Mouse (Mus musculus) midbrain, postnatal 0 days (tissue): ENCODE results near the gene Pate2. TPM values are rescaled to one million over a fixed set of nuclear protein-coding genes. Genes with fewer than 3 reads are reported as not detected.
A peak's percentile ranks its signal among the peaks of the same experiment; 100 is the strongest.

Experiments used
- ATAC-seq: fragments of 200-750 bp; cut with Nextera tagmentation; 2 replicates; pipeline ENCODE4 v1.8.0; 2017; ENCODE audit warnings: moderate number of reproducible peaks, mild to moderate bottlenecking, moderate TSS enrichment, moderate library complexity; ENCODE audit not compliant: low FRiP score
- DNase-seq: peaks from one replicate; pipeline ENCODE4 v3.0.0-alpha.2; 2015; ENCODE audit warnings: low spot score
- H3K27ac ChIP-seq: fragments of 300-500 bp; sonication (generic); 2 replicates; pipeline ENCODE4 v1.5.1; 2014; ENCODE audit warnings: low read depth, mild to moderate bottlenecking, low read length, mixed read lengths
- H3K27me3 ChIP-seq: fragments of 300-500 bp; sonication (generic); 2 replicates; pipeline ENCODE4 v1.6.1; 2014; ENCODE audit warnings: low read length, control low read depth, mixed read lengths; ENCODE audit not compliant: insufficient read depth
- H3K36me3 ChIP-seq: fragments of 300-500 bp; sonication (generic); 2 replicates; pipeline ENCODE4 v1.6.1; 2014; ENCODE audit warnings: low read length, control low read depth, mixed read lengths; ENCODE audit not compliant: insufficient read depth
- H3K4me1 ChIP-seq: fragments of 300-500 bp; sonication (generic); 2 replicates; pipeline ENCODE4 v1.6.1; 2014; ENCODE audit warnings: mild to moderate bottlenecking, control low read depth, antibody characterized with exemption, low read length, mixed read lengths; ENCODE audit not compliant: insufficient read depth
- H3K4me2 ChIP-seq: fragments of 300-500 bp; sonication (generic); 2 replicates; pipeline ENCODE4 v1.6.1; 2014; ENCODE audit warnings: low read depth, mild to moderate bottlenecking, low read length, mixed read lengths; ENCODE audit not compliant: poor library complexity, severe bottlenecking
- H3K4me3 ChIP-seq: fragments of 300-500 bp; sonication (generic); 2 replicates; pipeline ENCODE4 v1.5.1; 2014; ENCODE audit warnings: low read depth, mild to moderate bottlenecking, low read length, moderate library complexity
- H3K9ac ChIP-seq: fragments of 300-500 bp; sonication (generic); replicated peaks from 2 replicates; pipeline ENCODE4 v1.6.1; 2014; ENCODE audit warnings: mild to moderate bottlenecking, low read length, moderate library complexity, mixed read lengths; ENCODE audit not compliant: poor library complexity, severe bottlenecking
- H3K9me3 ChIP-seq: fragments of 300-500 bp; sonication (generic); 2 replicates; pipeline ENCODE4 v1.6.1; 2016; ENCODE audit warnings: low read length, control low read depth
- CTCF ChIP-seq: IDR thresholded peaks from 2 replicates; pipeline ENCODE4 v1.5.1; 2016; ENCODE audit warnings: antibody characterized with exemption, mild to moderate bottlenecking
- WGBS: fragments of 180-500 bp; shearing (Covaris S2); extraction: QIAGEN DNeasy Blood & Tissue Kit; methylation state at CpG from one replicate; pipeline ENCODE4 v1.1.7; 2014; 5-methylcytosine and 5-hydroxymethylcytosine counted together
- polyA plus RNA-seq: library from polyadenylated mRNA; unstranded; fragments of >200 nt; fragmentation: Nextera tagmentation; extraction: Ambion mirVana; gene quantifications from 2 replicates; pipeline ENCODE4 v1.2.1, GENCODE M21; 2015
- total RNA-seq: library from RNA; depleted of rRNA; stranded (reverse); fragments of >200 nt; gene quantifications from 2 replicates; pipeline ENCODE4 v1.2.3, GENCODE M21; 2014

The Pate2 gene
- total and polyA plus RNA-seq, 2 experiments from 2014 or later: 0.33 to 0.54 TPM

DNA sequence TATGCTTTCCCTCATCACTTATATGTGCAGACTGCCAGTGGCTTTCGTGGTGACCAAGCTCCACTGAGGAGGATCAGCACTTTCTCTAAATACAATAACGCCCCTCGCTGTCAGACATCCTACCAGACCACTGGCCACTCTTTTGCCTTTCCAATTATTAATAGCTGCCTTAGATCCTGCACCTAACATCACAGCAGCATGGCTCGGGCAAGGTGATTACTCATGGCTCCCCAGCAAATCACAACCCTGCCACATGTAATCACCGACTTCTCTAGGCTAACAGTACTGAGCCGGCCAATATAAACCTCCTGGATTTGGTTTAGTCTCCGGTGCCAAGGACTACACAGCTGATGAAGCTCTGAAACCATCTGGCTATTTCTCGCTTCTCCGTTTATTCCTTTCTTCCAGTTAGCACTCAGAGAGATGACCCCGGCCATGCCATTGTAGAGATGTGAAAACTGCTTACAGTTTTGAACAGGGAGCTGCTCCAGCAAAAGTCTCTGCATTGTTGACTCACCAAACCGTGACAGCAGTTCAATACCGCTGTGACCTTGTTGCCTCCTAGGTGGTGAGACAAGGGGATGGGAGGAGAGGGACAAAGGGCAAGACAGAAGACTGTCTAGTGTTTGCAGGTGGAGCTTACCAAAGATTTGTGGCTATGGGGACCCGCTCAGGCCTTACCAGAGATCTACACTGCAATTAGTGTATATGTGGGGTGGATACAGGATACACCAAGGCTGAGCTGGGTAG is 30.9 kb upstream of the Pate2 start:
- Histone ChIP-seq H3K4me3 (no peak overlapping the region), H3K9ac (no peak overlapping the region), H3K36me3 (peaks cover 18% of the 10 kb centered on the region), H3K4me2 (no peak overlapping the region), H3K27me3 (no peaks in the 10 kb centered on the region), H3K27ac (no peak overlapping the region), H3K4me1 (no peaks in the 10 kb centered on the region), H3K9me3 (no peaks in the 10 kb centered on the region)
- TF ChIP-seq CTCF: no peak
- ATAC-seq (no peak), DNase-seq (no peak)
- 76% methylated on average over 13 of the region's 13 CpGs for WGBS

DNA sequence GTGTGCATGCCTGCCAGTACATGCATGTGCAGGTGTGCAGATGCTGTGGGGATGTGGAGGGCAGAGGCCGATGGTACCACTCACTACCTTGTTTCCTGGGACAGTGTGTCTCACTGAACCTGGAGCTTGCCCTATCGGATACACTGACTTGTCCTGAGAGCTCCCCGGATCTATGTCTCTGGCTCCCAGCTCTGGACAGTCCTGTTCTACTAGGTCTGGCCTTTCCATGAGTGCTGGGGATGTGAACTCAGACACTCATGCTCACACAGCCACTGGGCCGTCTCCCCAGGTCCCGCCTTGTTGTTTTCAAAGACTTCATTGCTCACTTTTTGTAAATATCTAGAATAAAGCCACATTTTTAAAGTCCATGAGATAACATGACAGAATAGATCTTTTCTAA is 29.1 kb upstream of the Pate2 start:
- peaks cover 36% of the 10 kb centered on the region for H3K36me3 ChIP-seq
- no peaks in the 10 kb centered on the region for H3K9me3 ChIP-seq
- TF ChIP-seq CTCF: no peak
- no peak overlapping the region for H3K27ac ChIP-seq
- no peak overlapping the region for H3K4me3 ChIP-seq
- H3K4me1 ChIP-seq: no peaks in the 10 kb centered on the region
- no peak overlapping the region for H3K9ac ChIP-seq
- WGBS: 89% methylated on average over 5 of the region's 5 CpGs
- ATAC-seq (no peak), DNase-seq (no peak)
- no peak overlapping the region for H3K4me2 ChIP-seq
- no peaks in the 10 kb centered on the region for H3K27me3 ChIP-seq

DNA sequence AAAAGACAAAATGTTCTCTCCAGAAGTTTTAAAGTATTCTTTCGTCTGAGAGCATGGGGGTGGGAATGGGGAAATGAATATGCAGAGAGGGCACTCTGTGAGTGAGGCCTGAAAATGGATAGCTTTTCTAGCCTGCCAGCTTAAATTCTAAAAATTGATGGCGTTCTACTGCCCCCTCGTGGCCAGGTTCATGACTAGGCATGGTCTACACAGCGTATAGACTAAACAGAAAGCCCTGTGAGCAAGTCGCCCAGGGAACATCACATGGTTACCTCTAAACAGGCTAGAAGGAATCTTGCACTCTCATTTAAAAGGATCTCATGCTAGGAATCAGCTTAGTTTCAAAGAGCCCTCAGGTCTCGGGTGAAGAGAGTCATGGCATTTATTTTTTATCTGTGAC is 28.6 kb upstream of the Pate2 start:
- no peaks in the 10 kb centered on the region for H3K27me3 ChIP-seq
- 6% methylated on average over 6 of the region's 6 CpGs for whole genome bisulfite sequencing
- H3K4me1 ChIP-seq: no peaks in the 10 kb centered on the region
- no peak overlapping the region for H3K4me3 ChIP-seq
- H3K27ac ChIP-seq: no peak overlapping the region
- no peak overlapping the region for H3K4me2 ChIP-seq
- TF ChIP-seq CTCF: peak; percentile 87
- ATAC-seq (peak; percentile 68), DNase-seq (peak; percentile 84)
- H3K36me3 ChIP-seq: peaks cover 40% of the 10 kb centered on the region
- H3K9me3 ChIP-seq: no peaks in the 10 kb centered on the region
- H3K9ac ChIP-seq: no peak overlapping the region

DNA sequence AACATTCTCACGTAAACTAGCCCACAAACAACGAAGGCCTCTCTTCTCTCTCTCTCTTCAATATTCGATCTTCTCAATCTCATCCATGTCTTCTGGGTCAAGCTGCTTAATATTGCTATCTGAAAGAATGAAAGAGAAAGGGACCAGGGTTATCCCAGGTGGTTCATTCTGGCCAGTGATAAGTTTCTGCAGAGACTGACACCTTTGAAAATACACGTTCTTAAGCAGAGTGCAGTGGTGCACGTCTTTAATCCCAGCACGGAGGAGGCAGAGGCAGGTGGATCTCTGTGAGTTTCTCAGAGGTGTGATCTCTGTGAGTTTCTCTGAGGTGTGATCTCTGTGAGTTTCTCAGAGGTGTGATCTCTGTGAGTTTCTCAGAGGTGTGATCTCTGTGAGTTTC is 28.1 kb upstream of the Pate2 start:
- Histone ChIP-seq H3K27ac (no peak overlapping the region), H3K9me3 (no peaks in the 10 kb centered on the region), H3K36me3 (peaks cover 45% of the 10 kb centered on the region), H3K4me3 (no peak overlapping the region), H3K9ac (no peak overlapping the region), H3K4me2 (no peak overlapping the region), H3K27me3 (no peaks in the 10 kb centered on the region), H3K4me1 (no peaks in the 10 kb centered on the region)
- WGBS: 75% methylated on average over 6 of the region's 6 CpGs
- TF ChIP-seq CTCF: no peak
- ATAC-seq (no peak), DNase-seq (no peak)

DNA sequence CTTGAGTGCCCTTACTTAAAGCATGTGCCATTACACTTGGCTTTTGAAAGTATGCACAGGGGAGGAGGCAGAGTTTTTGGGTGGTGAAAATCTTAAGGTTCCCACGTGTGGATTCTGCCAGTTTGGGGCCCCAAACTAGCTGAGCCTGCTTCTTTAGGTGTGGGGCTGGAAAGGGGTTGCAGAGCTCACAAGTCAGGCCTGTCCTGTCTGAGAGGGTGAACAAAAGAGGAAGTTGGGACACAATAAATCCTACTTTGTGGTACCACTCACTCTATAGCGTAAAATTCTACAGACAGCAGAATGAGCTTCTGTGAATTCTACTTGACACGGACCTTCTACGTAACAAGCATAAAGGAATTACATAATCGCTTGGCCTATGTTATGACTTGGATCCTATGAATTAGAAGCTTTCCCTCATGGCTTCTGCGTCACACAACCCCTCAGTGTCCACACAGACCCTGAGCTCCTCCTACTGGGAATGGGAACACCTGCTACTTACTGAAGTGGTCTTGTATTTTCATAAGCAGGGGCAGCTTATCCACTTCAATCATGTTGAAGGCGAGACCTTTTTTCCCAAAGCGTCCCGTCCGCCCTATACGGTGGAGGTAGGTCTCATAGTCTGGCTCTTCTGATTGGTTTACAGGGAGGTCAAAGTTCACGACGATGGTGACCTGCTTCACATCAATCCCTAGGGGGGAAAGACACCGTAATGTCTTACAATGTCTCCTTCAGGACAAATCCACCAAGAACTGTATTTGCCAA is 26.8 kb upstream of the Pate2 start:
- no peak overlapping the region for H3K27ac ChIP-seq
- no peaks in the 10 kb centered on the region for H3K27me3 ChIP-seq
- ATAC-seq (no peak), DNase-seq (no peak)
- no peak for TF ChIP-seq CTCF
- no peak overlapping the region for H3K4me3 ChIP-seq
- H3K4me1 ChIP-seq: no peaks in the 10 kb centered on the region
- whole genome bisulfite sequencing: 66% methylated on average over 14 of the region's 14 CpGs
- H3K4me2 ChIP-seq: no peak overlapping the region
- peaks cover 53% of the 10 kb centered on the region for H3K36me3 ChIP-seq
- no peaks in the 10 kb centered on the region for H3K9me3 ChIP-seq
- no peak overlapping the region for H3K9ac ChIP-seq

DNA sequence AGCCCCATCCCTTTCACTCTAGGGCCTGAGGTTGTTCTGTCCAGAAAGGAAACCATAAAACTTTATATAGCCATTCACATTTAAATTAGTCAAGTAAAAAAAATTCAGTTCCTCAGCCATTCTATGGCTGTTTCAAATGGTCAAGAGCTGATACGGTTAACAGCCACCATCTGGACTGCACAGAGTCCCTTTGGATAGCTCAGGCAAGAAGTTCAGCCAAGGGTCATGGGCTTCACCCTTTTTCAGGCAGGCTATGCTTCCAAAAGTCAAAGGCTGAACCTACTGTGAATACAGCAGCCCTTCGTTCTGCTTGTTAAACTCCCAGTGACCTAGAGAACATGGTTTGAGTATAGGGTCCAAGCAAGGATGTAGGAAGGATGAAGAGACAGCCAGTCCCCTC is 25.4 kb upstream of the Pate2 start:
- TF ChIP-seq CTCF: no peak
- Histone ChIP-seq H3K4me1 (no peaks in the 10 kb centered on the region), H3K9me3 (no peaks in the 10 kb centered on the region), H3K27me3 (no peaks in the 10 kb centered on the region), H3K9ac (no peak overlapping the region), H3K4me2 (no peak overlapping the region), H3K36me3 (peaks cover 53% of the 10 kb centered on the region), H3K4me3 (no peak overlapping the region), H3K27ac (no peak overlapping the region)
- ATAC-seq: no peak
- 88% methylated on average over 2 of the region's 2 CpGs for WGBS
- DNase-seq: no peak
